Mouse (Mus musculus) small intestine, adult 2 months (tissue): ENCODE results near the gene Ncbp2.

ENCODE experiments used
- CTCF ChIP-seq: fragments of 200-500 bp; IDR thresholded peaks from 2 replicates; pipeline ENCODE4 v1.5.1; 2012; ENCODE audit warnings: low read depth, mild to moderate bottlenecking, control low read depth, inconsistent platforms, low read length, moderate library complexity, mixed read lengths; ENCODE audit not compliant: insufficient replicate concordance, insufficient read length; ENCODE audit errors: extremely low read depth
- POLR2A ChIP-seq: fragments of 200-500 bp; IDR thresholded peaks from 2 replicates; pipeline ENCODE4 v1.6.1; 2012; ENCODE audit warnings: low read depth, mild to moderate bottlenecking, control low read depth, inconsistent platforms, low read length, moderate library complexity

DNA sequence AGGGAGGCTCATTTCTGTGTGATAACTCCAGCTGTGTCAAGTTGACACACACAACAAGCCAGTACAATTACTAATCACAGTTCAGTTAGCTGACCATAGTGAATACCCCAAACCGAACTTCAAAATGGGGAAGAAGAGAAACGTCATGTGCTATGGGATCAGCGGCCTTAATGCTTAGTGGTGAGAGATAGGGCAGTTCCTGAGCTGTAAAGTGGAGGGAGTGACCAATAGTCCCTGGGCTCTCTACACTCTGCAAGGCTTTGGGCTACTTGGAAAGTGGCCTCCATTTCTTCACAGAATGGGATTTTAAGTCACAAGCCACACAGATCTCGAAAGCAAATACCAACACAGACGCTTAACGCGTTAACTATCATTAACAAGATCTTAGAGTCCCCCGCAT is 980 bp upstream of the Ncbp2 start:
- no peak for TF ChIP-seq CTCF
- TF ChIP-seq POLR2A: no peak
